Mouse (Mus musculus) hindbrain, embryonic 13.5 days (tissue): ENCODE measurements around the gene Gm20792. TPM values are rescaled to one million over a fixed set of nuclear protein-coding genes. Genes with fewer than 3 reads are reported as not detected.
"Not testable (repeated sequence)": the region's sequence is repeated elsewhere in the genome, so short reads cannot be mapped to it uniquely, and the experiment has no call there.

Experiments used
- ATAC-seq: fragments of 200-750 bp; cut with Nextera tagmentation; 2 replicates; pipeline ENCODE4 v1.8.0; 2017; ENCODE audit warnings: moderate TSS enrichment; ENCODE audit not compliant: low FRiP score
- H3K27ac ChIP-seq: fragments of 300-500 bp; sonication (generic); 2 replicates; pipeline ENCODE4 v1.5.1; 2015; ENCODE audit warnings: inconsistent platforms, mild to moderate bottlenecking, moderate library complexity
- H3K27me3 ChIP-seq: fragments of 300-500 bp; sonication (generic); 2 replicates; pipeline ENCODE4 v1.6.1; 2015; ENCODE audit warnings: mild to moderate bottlenecking, inconsistent platforms
- H3K36me3 ChIP-seq: fragments of 300-500 bp; sonication (generic); 2 replicates; pipeline ENCODE4 v1.6.1; 2015; ENCODE audit warnings: mild to moderate bottlenecking, inconsistent platforms
- H3K4me1 ChIP-seq: fragments of 300-500 bp; sonication (generic); replicated peaks from 2 replicates; pipeline ENCODE4 v1.6.1; 2015; ENCODE audit warnings: inconsistent platforms
- H3K4me2 ChIP-seq: fragments of 300-500 bp; sonication (generic); 2 replicates; pipeline ENCODE4 v1.6.1; 2015; ENCODE audit warnings: inconsistent platforms, mild to moderate bottlenecking, moderate library complexity
- H3K4me3 ChIP-seq: fragments of 300-500 bp; sonication (generic); 2 replicates; pipeline ENCODE4 v1.5.1; 2015; ENCODE audit warnings: mild to moderate bottlenecking, inconsistent platforms
- H3K9ac ChIP-seq: fragments of 300-500 bp; sonication (generic); 2 replicates; pipeline ENCODE4 v1.6.1; 2015; ENCODE audit warnings: mild to moderate bottlenecking, inconsistent platforms
- H3K9me3 ChIP-seq: fragments of 300-500 bp; sonication (generic); 2 replicates; pipeline ENCODE4 v1.6.1; 2016; ENCODE audit warnings: inconsistent platforms
- WGBS: fragments of 180-500 bp; shearing (Covaris S2); methylation state at CpG from one replicate; pipeline ENCODE4 v1.1.7; 2015; 5-methylcytosine and 5-hydroxymethylcytosine counted together
- polyA plus RNA-seq: library from polyadenylated mRNA; unstranded; fragments of >200 nt; fragmentation: Nextera tagmentation; extraction: Ambion mirVana; gene quantifications from 2 replicates; pipeline ENCODE4 v1.2.1, GENCODE M21; 2015

Gene Gm20792
- polyA plus RNA-seq, result not detected in 2 replicates

DNA sequence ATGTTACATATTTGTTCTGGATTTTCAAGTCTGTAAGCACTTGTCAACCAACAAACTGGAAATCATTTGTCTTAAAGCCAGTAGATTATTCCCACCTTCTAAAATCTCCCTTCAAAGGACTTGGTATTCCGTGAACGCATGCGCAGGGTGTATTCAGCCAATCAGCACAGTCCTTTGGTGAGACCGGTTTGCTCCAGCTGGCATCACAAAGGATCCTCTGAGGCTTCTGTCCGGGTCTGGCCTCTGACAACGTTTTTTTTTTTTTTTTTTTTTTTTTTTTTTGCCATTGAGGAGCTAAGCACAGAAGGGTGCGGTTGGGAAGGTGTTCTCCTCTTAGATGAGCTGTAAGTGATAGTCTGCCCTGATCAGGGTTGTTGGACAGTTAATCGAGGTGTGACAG is at the start of gene Gm20792:
Gene Gm20792 (plus strand): TSS at position 301 of the 400 bp plus-strand sequence.
- H3K36me3 ChIP-seq, H3K27me3 ChIP-seq, H3K4me2 ChIP-seq, H3K9me3 ChIP-seq, ATAC-seq, H3K4me1 ChIP-seq, H3K9ac ChIP-seq, H3K27ac ChIP-seq, H3K4me3 ChIP-seq: not testable (repeated sequence)
- WGBS, result no CpG with 5 or more reads among the region's 8 CpGs
